Mouse (Mus musculus): ENCODE results near the gene Hrk.

Gene Hrk

GRCm38 (mm10) chr5:118214418-118215154 lies 50.1 kb downstream of the Hrk start:
- in situ Hi-C loops (cut with MboI, MseI), result no loop called here

- in situ Hi-C loops (cut with MboI, MseI), result no loop called here
Observed at GRCm38 (mm10) chr5:118217410-118217809, 53.0 kb downstream of the Hrk start.

- in situ Hi-C loops (cut with MboI, MseI), result loop anchor here in 1 of 2 experiments (10.0 kb wide), 1 partner anchor 1352 kb away; no protein-coding TSS in a partner anchor
Observed at GRCm38 (mm10) chr5:118223142-118223757, 58.8 kb downstream of the Hrk start.

GRCm38 (mm10) chr5:118230071-118230611 lies 65.7 kb downstream of the Hrk start:
- in situ Hi-C loops (cut with MboI, MseI), result loop anchor here in 1 of 2 experiments (25.0 kb wide), 1 partner anchor 1882 kb away; the partner anchor contains the start of gene Rbm19

GRCm38 (mm10) chr5:118236891-118237290 lies 72.4 kb downstream of the Hrk start:
- in situ Hi-C loops (cut with MboI, MseI), result loop anchor here in 1 of 2 experiments (25.0 kb wide), 1 partner anchor 1875 kb away; the partner anchor contains the start of gene Rbm19

Data from T-helper 17 cell (primary cell).